Mouse (Mus musculus): ENCODE data around the gene Mpv17l. TPM values are rescaled to one million over a fixed set of nuclear protein-coding genes. Genes with fewer than 3 reads are reported as not detected.
A peak's percentile ranks its signal among the peaks of the same experiment; 100 is the strongest.
"Not testable (repeated sequence)": the region's sequence is repeated elsewhere in the genome, so short reads cannot be mapped to it uniquely, and the experiment has no call there.

Gene Mpv17l
- polyA plus RNA-seq, 1 experiment: 3.7 TPM

GRCm38 (mm10) chr16:13920093-13920492 is 17.1 kb downstream of the Mpv17l start:
- Histone ChIP-seq H3K4me1 (ENCODE audit: control insufficient read depth, insufficient read depth, low read length) (no peaks in the 10 kb centered on the region; the same call in 1 of the 2 replicates), H3K27ac (ENCODE audit: control insufficient read depth, insufficient read depth, low read depth, low read length, poor library complexity) (no peak overlapping the region), H3K4me3 (replicated peaks; ENCODE audit: control insufficient read depth, low read depth, low read length) (no peak overlapping the region)
- WGBS: 90% methylated on average over 5 of the region's 5 CpGs
- TF ChIP-seq POLR2A (IDR thresholded peaks at IDR 0.05; ENCODE audit: borderline replicate concordance, control insufficient read depth, low read depth, low read length) (no peak), CTCF (IDR thresholded peaks at IDR 0.05; ENCODE audit: control insufficient read depth, insufficient read depth, low read length) (no peak)

- H3K4me3 ChIP-seq (replicated peaks; ENCODE audit: control insufficient read depth, low read depth, low read length): no peak overlapping the region
Observed at GRCm38 (mm10) chr16:13921063-13921462, 18.1 kb downstream of the Mpv17l start.

GRCm38 (mm10) chr16:13921781-13922180 is 18.8 kb downstream of the Mpv17l start:
- 86% methylated on average over 7 of the region's 7 CpGs for WGBS
- no peaks in the 10 kb centered on the region; the same call in 1 of the 2 replicates for H3K4me1 ChIP-seq (ENCODE audit: control insufficient read depth, insufficient read depth, low read length)
- H3K27ac ChIP-seq (ENCODE audit: control insufficient read depth, insufficient read depth, low read depth, low read length, poor library complexity): no peak overlapping the region
- TF ChIP-seq CTCF (IDR thresholded peaks at IDR 0.05; ENCODE audit: control insufficient read depth, insufficient read depth, low read length): no peak
- no peak for TF ChIP-seq POLR2A (IDR thresholded peaks at IDR 0.05; ENCODE audit: borderline replicate concordance, control insufficient read depth, low read depth, low read length)
- no peak overlapping the region for H3K4me3 ChIP-seq (replicated peaks; ENCODE audit: control insufficient read depth, low read depth, low read length)

More at GRCm38 (mm10) chr16:13921063-13921462, 18.1 kb downstream of the Mpv17l start:
- no peak for TF ChIP-seq POLR2A (IDR thresholded peaks at IDR 0.05; ENCODE audit: borderline replicate concordance, control insufficient read depth, low read depth, low read length)
- TF ChIP-seq CTCF (IDR thresholded peaks at IDR 0.05; ENCODE audit: control insufficient read depth, insufficient read depth, low read length): peak; percentile 39; the same call in 1 of the 2 replicates
- no peak overlapping the region for H3K27ac ChIP-seq (ENCODE audit: control insufficient read depth, insufficient read depth, low read depth, low read length, poor library complexity)
- 82% methylated on average over 6 of the region's 6 CpGs for WGBS
- H3K4me1 ChIP-seq (ENCODE audit: control insufficient read depth, insufficient read depth, low read length): no peaks in the 10 kb centered on the region; the same call in 1 of the 2 replicates

GRCm38 (mm10) chr16:13922499-13922898 is 19.5 kb downstream of the Mpv17l start:
- H3K27ac ChIP-seq (ENCODE audit: control insufficient read depth, insufficient read depth, low read depth, low read length, poor library complexity); H3K4me1 ChIP-seq (ENCODE audit: control insufficient read depth, insufficient read depth, low read length); H3K4me3 ChIP-seq (replicated peaks; ENCODE audit: control insufficient read depth, low read depth, low read length): not testable (repeated sequence)
- 82% methylated on average over 3 of the region's 3 CpGs for WGBS

GRCm38 (mm10) chr16:13922966-13923365 is 20.0 kb downstream of the Mpv17l start:
- 82% methylated on average over 5 of the region's 5 CpGs for WGBS
- not testable (repeated sequence) for H3K27ac ChIP-seq (ENCODE audit: control insufficient read depth, insufficient read depth, low read depth, low read length, poor library complexity); H3K4me1 ChIP-seq (ENCODE audit: control insufficient read depth, insufficient read depth, low read length); H3K4me3 ChIP-seq (replicated peaks; ENCODE audit: control insufficient read depth, low read depth, low read length)

- TF ChIP-seq CTCF (IDR thresholded peaks at IDR 0.05; ENCODE audit: control insufficient read depth, insufficient read depth, low read length): no peak
- Histone ChIP-seq H3K27ac (ENCODE audit: control insufficient read depth, insufficient read depth, low read depth, low read length, poor library complexity) (no peak overlapping the region), H3K4me1 (ENCODE audit: control insufficient read depth, insufficient read depth, low read length) (no peaks in the 10 kb centered on the region), H3K4me3 (replicated peaks; ENCODE audit: control insufficient read depth, low read depth, low read length) (no peak overlapping the region)
- WGBS: 86% methylated on average over 4 of the region's 4 CpGs
Observed at GRCm38 (mm10) chr16:13927456-13928075, 24.6 kb downstream of the Mpv17l start.

GRCm38 (mm10) chr16:13940139-13940846 is 37.3 kb downstream of the Mpv17l start:
- Histone ChIP-seq H3K27ac (ENCODE audit: control insufficient read depth, insufficient read depth, low read depth, low read length, poor library complexity) (no peak overlapping the region), H3K4me3 (replicated peaks; ENCODE audit: control insufficient read depth, low read depth, low read length) (no peak overlapping the region), H3K4me1 (ENCODE audit: control insufficient read depth, insufficient read depth, low read length) (peaks cover 2% of the 10 kb centered on the region; the same call in 1 of the 2 replicates)
- WGBS: 12% methylated on average over 28 of the region's 28 CpGs
- TF ChIP-seq CTCF (IDR thresholded peaks at IDR 0.05; ENCODE audit: control insufficient read depth, insufficient read depth, low read length): no peak
- no peak for TF ChIP-seq POLR2A (IDR thresholded peaks at IDR 0.05; ENCODE audit: borderline replicate concordance, control insufficient read depth, low read depth, low read length)

GRCm38 (mm10) chr16:13940847-13941395 is 38.0 kb downstream of the Mpv17l start:
- H3K4me3 ChIP-seq (replicated peaks; ENCODE audit: control insufficient read depth, low read depth, low read length): no peak overlapping the region
- 4% methylated on average over 34 of the region's 34 CpGs for WGBS

More at GRCm38 (mm10) chr16:13940847-13941395, 38.0 kb downstream of the Mpv17l start:
- Histone ChIP-seq H3K27ac (ENCODE audit: control insufficient read depth, insufficient read depth, low read depth, low read length, poor library complexity) (no peak overlapping the region), H3K4me1 (ENCODE audit: control insufficient read depth, insufficient read depth, low read length) (peaks cover 2% of the 10 kb centered on the region; the same call in 1 of the 2 replicates)
- no peak for TF ChIP-seq CTCF (IDR thresholded peaks at IDR 0.05; ENCODE audit: control insufficient read depth, insufficient read depth, low read length)

Data from bone marrow, adult 2 months (tissue).